Mouse (Mus musculus): ENCODE data around the gene Tmem198b.

The Tmem198b gene

DNA sequence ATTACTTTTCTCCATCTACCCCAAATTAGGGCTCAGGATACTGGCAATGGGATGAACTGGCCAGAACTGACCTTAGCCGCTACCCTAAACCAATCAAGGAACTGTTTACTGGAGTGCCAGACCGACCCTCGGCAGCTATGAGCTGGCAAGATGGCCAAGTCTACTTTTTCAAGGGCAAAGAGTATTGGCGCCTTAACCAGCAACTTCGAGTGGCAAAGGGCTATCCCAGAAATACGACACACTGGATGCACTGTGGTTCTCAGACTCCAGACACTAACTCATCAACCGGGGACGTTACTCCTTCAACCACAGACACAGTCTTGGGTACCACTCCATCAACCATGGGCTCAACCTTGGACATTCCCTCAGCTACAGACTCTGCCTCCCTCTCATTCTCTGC, 5.5 kb downstream of the Tmem198b start:
- no peak for DNase-seq

DNA sequence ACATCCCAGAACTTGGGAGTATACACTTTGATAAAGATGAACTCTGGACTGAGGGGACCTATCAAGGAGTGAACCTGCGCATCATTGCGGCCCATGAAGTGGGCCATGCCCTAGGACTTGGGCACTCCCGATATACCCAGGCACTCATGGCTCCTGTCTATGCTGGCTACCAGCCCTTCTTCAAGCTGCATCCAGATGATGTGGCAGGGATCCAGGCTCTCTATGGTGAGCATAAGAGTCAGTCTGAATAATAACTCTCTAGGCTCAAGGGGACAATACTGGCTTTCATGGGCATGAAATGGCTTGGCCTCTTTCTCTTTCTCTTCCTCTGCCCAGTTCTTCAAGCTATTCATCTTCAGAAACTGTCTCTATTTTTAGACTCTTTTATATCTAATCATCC, 8.6 kb downstream of the Tmem198b start:
- peak in 1 of 2 experiments; percentile 37 for DNase-seq

- no peak for DNase-seq
These were observed 9.8 kb downstream of the Tmem198b start for GRCm38 (mm10) chr10:128794391-128794790.

GRCm38 (mm10) chr10:128793258-128793657, 10.9 kb downstream of the Tmem198b start:
- no peak for DNase-seq

DNA sequence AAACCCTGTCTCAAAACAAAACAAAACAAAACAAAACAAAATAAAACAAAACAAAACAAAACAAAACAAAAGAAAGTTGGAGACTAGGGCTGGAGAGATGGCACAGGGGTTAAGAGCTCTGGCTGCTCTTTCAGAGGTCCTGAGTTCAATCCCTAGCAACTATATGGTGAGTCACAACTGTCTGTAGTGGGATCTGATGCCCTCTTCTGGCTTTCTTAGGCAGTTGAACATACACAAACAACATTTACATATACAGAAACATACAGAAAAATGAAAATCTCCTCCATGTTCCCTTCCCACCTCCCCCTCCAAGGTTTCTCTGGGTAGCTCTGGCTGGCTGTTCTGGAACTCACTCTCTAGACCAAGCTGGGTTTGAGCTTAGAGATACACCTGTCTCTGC, 12.1 kb downstream of the Tmem198b start:
- DNase-seq: no peak

GRCm38 (mm10) chr10:128790398-128791124, 13.6 kb downstream of the Tmem198b start, which contains the start of gene Mmp19:
TSS of gene Mmp19 (plus strand) at chr10:128790910.
- no peak for DNase-seq

- DNase-seq: no peak
These were observed 24.0 kb downstream of the Tmem198b start for GRCm38 (mm10) chr10:128780200-128780599.

GRCm38 (mm10) chr10:128779011-128779795, 25.0 kb downstream of the Tmem198b start:
- no peak for DNase-seq

- no peak for DNase-seq
These were observed 25.7 kb downstream of the Tmem198b start for GRCm38 (mm10) chr10:128778441-128778840.

DNA sequence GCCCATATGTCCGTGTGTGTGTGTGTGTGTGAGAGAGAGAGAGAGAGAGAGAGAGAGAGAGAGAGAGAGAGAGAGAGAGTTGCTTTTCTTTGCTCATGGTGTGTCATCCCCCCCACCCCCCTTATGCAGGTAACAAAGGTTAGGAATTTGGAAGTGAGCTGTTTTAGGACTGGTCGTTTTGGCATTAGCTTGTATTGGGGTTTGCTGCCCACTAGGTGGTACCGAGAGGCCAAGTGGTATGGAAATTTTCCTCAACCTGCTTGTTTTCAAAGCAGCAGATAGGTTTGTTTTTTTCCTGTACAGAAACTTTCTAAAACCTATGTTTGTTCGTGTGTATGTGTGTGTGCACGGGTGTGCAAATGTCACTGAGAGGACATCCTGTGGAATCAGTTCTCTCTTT, 30.5 kb downstream of the Tmem198b start:
- no peak for DNase-seq

GRCm38 (mm10) chr10:128772895-128773294, 31.3 kb downstream of the Tmem198b start:
- DNase-seq: no peak

Measured in cerebellum, postnatal 14 days (tissue).